Mouse (Mus musculus) forebrain, embryonic 14.5 days (tissue): ENCODE results near the gene Gm13090. TPM values are rescaled to one million over a fixed set of nuclear protein-coding genes. Genes with fewer than 3 reads are reported as not detected.
A peak's percentile ranks its signal among the peaks of the same experiment; 100 is the strongest.

ENCODE experiments used
- ATAC-seq: fragments of 200-750 bp; cut with Nextera tagmentation; 2 replicates; pipeline ENCODE4 v1.8.0; 2017; ENCODE audit warnings: mild to moderate bottlenecking, moderate library complexity
- DNase-seq: peaks from one replicate; pipeline ENCODE4 v3.0.0-alpha.2; 2015; ENCODE audit warnings: low spot score
- H3K27ac ChIP-seq: fragments of 300-500 bp; sonication (generic); 2 replicates; pipeline ENCODE4 v1.5.1; 2014; ENCODE audit warnings: low read depth, mild to moderate bottlenecking, control low read depth, low read length, moderate library complexity
- H3K27me3 ChIP-seq: fragments of 300-500 bp; sonication (generic); replicated peaks from 2 replicates; pipeline ENCODE4 v1.6.1; 2014; ENCODE audit warnings: low read length, control low read depth, mixed read lengths; ENCODE audit not compliant: control insufficient read depth, insufficient read depth
- H3K36me3 ChIP-seq: fragments of 300-500 bp; sonication (generic); 2 replicates; pipeline ENCODE4 v1.6.1; 2014; ENCODE audit warnings: low read length, control low read depth; ENCODE audit not compliant: control insufficient read depth, insufficient read depth
- H3K4me1 ChIP-seq: fragments of 300-500 bp; sonication (generic); 2 replicates; pipeline ENCODE4 v1.6.1; 2014; ENCODE audit warnings: antibody characterized with exemption, low read length, control low read depth; ENCODE audit not compliant: control insufficient read depth, insufficient read depth
- H3K4me2 ChIP-seq: fragments of 300-500 bp; sonication (generic); 2 replicates; pipeline ENCODE4 v1.6.1; 2014; ENCODE audit warnings: mild to moderate bottlenecking, control low read depth, low read length
- H3K4me3 ChIP-seq: fragments of 300-500 bp; sonication (generic); 2 replicates; pipeline ENCODE4 v1.5.1; 2014; ENCODE audit warnings: low read depth, low read length, control low read depth
- H3K9ac ChIP-seq: fragments of 300-500 bp; sonication (generic); 2 replicates; pipeline ENCODE4 v1.6.1; 2014; ENCODE audit warnings: mild to moderate bottlenecking, low read length, control low read depth, moderate library complexity
- H3K9me3 ChIP-seq: fragments of 300-500 bp; sonication (generic); replicated peaks from 2 replicates; pipeline ENCODE4 v1.6.1; 2016; ENCODE audit warnings: low read length, control low read depth, mixed read lengths; ENCODE audit not compliant: control insufficient read depth
- WGBS: fragments of 180-500 bp; shearing (Covaris S2); extraction: QIAGEN DNeasy Blood & Tissue Kit; methylation state at CpG from one replicate; pipeline ENCODE4 v1.1.7; 2014; 5-methylcytosine and 5-hydroxymethylcytosine counted together
- polyA plus RNA-seq: library from polyadenylated mRNA; unstranded; fragments of >200 nt; fragmentation: Nextera tagmentation; extraction: Ambion mirVana; gene quantifications from 2 replicates; pipeline ENCODE4 v1.2.1, GENCODE M21; 2014

The Gm13090 gene
- polyA plus RNA-seq, result 0.31 TPM in 1 of 2 replicates, not detected in the other

DNA sequence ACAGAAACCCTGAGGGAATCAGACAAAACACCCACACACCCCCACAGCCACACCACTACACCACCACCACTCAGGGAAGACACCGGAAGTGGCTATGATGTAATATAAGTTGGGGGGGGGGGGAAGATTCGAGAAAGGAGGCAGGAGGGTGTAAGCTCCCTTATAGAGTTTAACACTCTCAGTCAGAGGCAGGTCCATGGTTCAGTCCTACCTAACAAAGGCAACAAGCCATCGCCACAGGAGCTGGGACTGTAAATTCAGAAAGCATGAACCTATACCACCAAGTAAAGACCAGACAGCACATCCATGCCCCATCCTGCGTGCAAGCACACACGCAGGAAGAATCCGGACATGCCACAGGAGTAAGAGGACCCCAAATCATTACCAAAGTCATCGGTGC, at the start of gene Gm13090:
TSS of gene Gm13090 (plus strand) at position 301 of the 400 bp plus-strand sequence.
- Histone ChIP-seq H3K9ac (0 out of 2 replicates have a peak within 1 kb of the TSS, but pooled peaks have one; percentile 8), H3K9me3 (no peaks in the 10 kb centered on the region), H3K4me1 (0 out of 2 replicates have a peak, but pooled peaks cover 2% of the 10 kb centered on the region), H3K4me3 (no peak within 1 kb of the TSS), H3K4me2 (no peak within 1 kb of the TSS), H3K27me3 (no peaks in the 10 kb centered on the region), H3K36me3 (peaks cover 53% of the 10 kb centered on the region), H3K27ac (peak within 1 kb of the TSS; percentile 35; the same call in 1 of the 2 replicates)
- 87% methylated on average over 7 of the region's 7 CpGs for WGBS
- no peak for ATAC-seq
- no peak for DNase-seq

DNA sequence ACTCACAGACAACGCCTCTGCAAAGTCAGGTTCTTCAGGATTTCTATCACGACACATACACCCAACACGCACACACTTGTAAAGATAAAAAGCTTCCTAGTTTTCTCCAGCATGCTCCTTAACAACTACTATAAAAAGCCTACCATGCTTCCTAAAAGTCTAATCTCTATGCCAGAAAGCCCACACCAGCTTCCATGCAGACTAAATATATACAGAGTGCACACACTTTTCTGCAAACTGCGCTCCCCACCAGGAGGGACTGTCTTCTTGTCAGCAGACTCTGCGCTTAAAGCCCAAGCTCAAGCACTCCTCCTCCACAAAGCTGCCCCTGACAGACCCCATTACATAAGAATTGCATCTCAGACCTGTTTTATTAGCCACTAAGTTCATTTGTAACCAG, 47.9 kb upstream of the Gm13090 start:
- Histone ChIP-seq H3K4me2 (no peak overlapping the region), H3K36me3 (peaks cover 1% of the 10 kb centered on the region), H3K27ac (no peak overlapping the region), H3K27me3 (0 out of 2 replicates have a peak, but pooled peaks cover 2% of the 10 kb centered on the region), H3K4me3 (no peak overlapping the region), H3K9ac (no peak overlapping the region), H3K9me3 (no peaks in the 10 kb centered on the region), H3K4me1 (peaks cover 6% of the 10 kb centered on the region; the same call in 1 of the 2 replicates)
- ATAC-seq, result no peak
- 86% methylated on average over 5 of the region's 5 CpGs for WGBS
- DNase-seq, result no peak

DNA sequence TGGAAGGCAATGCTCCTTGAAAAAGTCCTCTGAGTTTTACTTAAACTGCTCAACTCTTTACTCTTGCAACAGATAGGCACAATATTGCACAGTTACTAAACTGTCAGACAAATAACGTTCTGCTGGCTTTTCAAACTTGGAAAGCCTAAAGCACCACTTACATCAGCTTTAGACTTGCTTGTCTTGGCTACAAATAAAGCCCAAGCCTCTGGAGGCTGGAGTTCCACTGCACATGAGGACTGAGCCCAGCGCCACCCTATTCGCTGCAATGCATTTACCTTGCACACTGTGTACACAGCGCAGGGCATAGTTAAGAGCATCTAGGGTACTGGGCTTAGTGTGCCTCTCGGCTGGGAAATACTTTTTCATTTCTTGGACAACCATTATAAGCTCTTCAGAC, 46.1 kb upstream of the Gm13090 start:
- no peak overlapping the region for H3K4me3 ChIP-seq
- no peak for ATAC-seq
- DNase-seq, result no peak
- H3K9ac ChIP-seq, result no peak overlapping the region
- peak overlapping the region; percentile 98 for H3K4me2 ChIP-seq
- 36% methylated on average over 5 of the region's 5 CpGs for WGBS
- no peaks in the 10 kb centered on the region for H3K9me3 ChIP-seq
- H3K36me3 ChIP-seq, result peaks cover 14% of the 10 kb centered on the region
- H3K4me1 ChIP-seq, result peaks cover 6% of the 10 kb centered on the region; the same call in 1 of the 2 replicates
- 0 out of 2 replicates have a peak, but pooled peaks cover 2% of the 10 kb centered on the region for H3K27me3 ChIP-seq
- no peak overlapping the region for H3K27ac ChIP-seq

DNA sequence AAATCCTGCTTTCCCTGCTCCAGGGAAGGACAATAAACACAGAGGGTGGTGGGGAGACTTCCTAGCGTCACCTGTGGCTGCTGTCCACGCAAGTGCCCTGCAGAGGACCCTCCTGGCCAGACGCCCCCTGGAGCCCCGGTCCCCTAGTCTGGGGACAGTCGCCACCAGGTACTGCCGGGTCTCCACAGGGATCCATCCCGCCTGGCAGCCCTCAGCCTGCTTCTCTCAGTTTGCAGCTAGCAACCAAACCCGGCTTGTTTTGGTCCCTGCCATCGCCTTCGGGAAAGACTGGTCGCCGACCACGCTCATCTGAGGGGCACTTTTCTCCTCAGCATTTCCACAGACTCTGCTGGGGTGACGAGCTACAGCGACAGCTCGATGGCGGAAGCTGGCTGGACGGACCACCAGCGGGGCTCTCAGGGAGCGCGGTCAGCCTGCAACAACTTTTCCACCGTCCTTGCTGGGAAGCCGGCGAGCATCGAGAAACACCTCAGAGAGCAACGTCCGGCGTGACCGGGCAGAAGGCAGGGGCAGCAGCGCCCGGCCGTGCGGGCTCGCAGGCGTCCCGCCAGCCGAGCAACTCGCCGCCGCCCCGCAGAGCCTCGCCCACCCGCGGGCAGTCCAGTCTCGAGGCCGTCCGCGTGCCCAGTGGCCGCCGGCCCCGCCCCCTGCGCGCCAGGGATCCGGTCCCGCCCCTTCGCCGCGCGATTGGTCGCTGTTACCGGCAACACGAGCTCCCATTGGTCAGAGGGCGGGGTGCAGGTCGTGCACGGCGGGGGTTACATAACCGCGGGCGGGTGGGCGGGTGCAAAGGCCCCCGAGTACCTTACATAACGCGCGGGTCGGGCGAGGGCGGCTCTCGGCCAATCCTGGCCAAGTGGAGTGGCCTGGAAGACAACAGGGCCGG, 45.1 kb upstream of the Gm13090 start, which contains the start of gene Per3:
TSS of gene Per3 (minus strand) at position 629 of the 907 bp plus-strand sequence.
- peak within 1 kb of the TSS; percentile 53 for H3K4me3 ChIP-seq
- H3K27me3 ChIP-seq, result 0 out of 2 replicates have a peak, but pooled peaks cover 2% of the 10 kb centered on the region
- H3K4me2 ChIP-seq, result peak within 1 kb of the TSS; percentile 98
- no peaks in the 10 kb centered on the region for H3K9me3 ChIP-seq
- under 1% methylated on average over 53 of the region's 79 CpGs for WGBS
- peak within 1 kb of the TSS; percentile 61 for H3K9ac ChIP-seq
- peak; percentile 98 for ATAC-seq
- peaks cover 6% of the 10 kb centered on the region; the same call in 1 of the 2 replicates for H3K4me1 ChIP-seq
- H3K36me3 ChIP-seq, result peaks cover 24% of the 10 kb centered on the region
- peak within 1 kb of the TSS; percentile 33; the same call in 1 of the 2 replicates for H3K27ac ChIP-seq
- peak; percentile 93 for DNase-seq

DNA sequence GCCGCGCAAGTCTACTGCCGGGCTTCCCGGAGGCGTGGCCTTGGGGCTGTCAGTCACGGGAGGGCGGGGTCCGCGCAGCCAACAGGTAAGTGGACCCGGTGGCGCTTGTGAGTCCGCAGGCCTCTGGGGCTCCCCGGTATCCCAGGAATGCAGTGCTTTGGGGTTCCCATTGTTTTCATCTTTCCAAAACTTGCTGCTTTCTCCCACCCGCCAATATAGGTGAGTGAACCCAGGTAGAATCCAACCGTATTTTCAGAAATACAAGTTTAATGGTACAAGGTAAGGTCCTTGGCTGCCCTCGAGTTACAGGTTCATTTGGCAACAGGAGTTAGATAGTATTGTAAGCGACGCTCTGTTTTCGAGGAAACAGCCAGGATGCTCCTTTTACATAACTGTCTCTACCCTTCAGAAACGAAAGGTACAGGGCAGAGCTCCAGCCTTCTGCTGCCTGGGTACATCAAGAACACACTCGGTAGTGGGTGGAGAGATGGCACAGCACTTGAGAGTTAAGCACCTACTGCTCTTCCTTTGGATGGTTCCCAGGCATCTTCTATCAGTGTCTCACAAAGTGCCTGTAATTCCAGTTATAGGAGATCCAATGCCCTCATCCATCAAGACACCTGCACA, 44.3 kb upstream of the Gm13090 start:
- no peak; the same call in 1 of the 2 replicates for ATAC-seq
- WGBS, result 5% methylated on average over 21 of the region's 21 CpGs
- peak overlapping the region; percentile 61; the same call in 1 of the 2 replicates for H3K9ac ChIP-seq
- H3K4me2 ChIP-seq, result peak overlapping the region; percentile 98
- H3K4me1 ChIP-seq, result peaks cover 6% of the 10 kb centered on the region; the same call in 1 of the 2 replicates
- 0 out of 2 replicates have a peak, but pooled peaks cover 2% of the 10 kb centered on the region for H3K27me3 ChIP-seq
- H3K27ac ChIP-seq, result no peak overlapping the region
- no peaks in the 10 kb centered on the region for H3K9me3 ChIP-seq
- DNase-seq, result no peak
- peaks cover 31% of the 10 kb centered on the region for H3K36me3 ChIP-seq
- peak overlapping the region; percentile 53 for H3K4me3 ChIP-seq

DNA sequence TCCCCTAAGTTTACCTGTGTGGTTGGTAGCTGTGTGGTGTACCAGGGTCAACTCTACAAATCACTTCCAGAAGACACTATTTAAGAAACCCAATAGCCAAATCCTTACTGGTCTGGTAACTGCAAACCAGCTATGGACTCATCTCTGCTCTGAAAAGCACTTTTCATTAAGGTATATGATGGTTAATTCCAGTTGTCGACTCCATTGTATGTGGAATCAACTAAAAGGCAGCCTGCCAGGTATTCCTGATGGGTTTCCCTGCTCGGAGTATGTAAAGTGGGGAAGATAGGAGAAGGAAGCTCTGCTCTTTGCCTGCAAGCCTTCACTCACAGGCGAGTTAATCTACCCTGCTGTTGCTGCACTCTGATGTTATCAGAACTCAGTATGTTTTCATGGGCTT, 42.8 kb upstream of the Gm13090 start:
- H3K27ac ChIP-seq, result no peak overlapping the region
- WGBS, result 88% methylated on average over 3 of the region's 3 CpGs

DNA sequence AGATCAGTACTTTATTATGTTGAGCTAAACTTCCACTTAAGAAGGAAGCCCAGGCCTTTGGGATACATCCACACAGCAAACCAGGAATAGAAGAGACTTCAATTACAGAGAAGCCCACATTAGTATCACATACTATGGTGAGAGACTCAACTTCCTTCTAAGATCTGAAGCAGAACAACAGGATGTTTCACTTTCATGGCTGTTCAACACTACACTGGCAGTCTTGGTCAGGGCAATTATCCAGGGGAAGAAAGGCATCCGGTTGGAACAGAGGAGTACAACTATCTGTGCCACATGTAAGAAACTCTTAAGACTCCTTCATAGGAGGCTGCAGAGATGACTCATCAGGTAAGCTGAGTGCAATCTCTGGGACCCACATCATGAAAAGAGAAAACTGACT, 38.2 kb upstream of the Gm13090 start:
- no peaks in the 10 kb centered on the region for H3K9me3 ChIP-seq
- no peak overlapping the region for H3K27ac ChIP-seq
- WGBS, result 90% methylated on average over 1 of the region's 1 CpGs
- peaks cover 71% of the 10 kb centered on the region for H3K36me3 ChIP-seq
- ATAC-seq (no peak), DNase-seq (no peak)
- H3K4me2 ChIP-seq, result no peak overlapping the region
- no peaks in the 10 kb centered on the region for H3K27me3 ChIP-seq
- 0 out of 2 replicates have a peak, but pooled peaks cover 2% of the 10 kb centered on the region for H3K4me1 ChIP-seq
- no peak overlapping the region for H3K9ac ChIP-seq
- H3K4me3 ChIP-seq, result no peak overlapping the region

More for the DNA sequence above, 42.8 kb upstream of the Gm13090 start:
- DNase-seq (no peak), ATAC-seq (no peak)
- Histone ChIP-seq H3K4me3 (no peak overlapping the region), H3K9me3 (no peaks in the 10 kb centered on the region), H3K9ac (no peak overlapping the region), H3K36me3 (peaks cover 43% of the 10 kb centered on the region), H3K4me2 (no peak overlapping the region), H3K27me3 (0 out of 2 replicates have a peak, but pooled peaks cover 2% of the 10 kb centered on the region), H3K4me1 (peaks cover 6% of the 10 kb centered on the region; the same call in 1 of the 2 replicates)

DNA sequence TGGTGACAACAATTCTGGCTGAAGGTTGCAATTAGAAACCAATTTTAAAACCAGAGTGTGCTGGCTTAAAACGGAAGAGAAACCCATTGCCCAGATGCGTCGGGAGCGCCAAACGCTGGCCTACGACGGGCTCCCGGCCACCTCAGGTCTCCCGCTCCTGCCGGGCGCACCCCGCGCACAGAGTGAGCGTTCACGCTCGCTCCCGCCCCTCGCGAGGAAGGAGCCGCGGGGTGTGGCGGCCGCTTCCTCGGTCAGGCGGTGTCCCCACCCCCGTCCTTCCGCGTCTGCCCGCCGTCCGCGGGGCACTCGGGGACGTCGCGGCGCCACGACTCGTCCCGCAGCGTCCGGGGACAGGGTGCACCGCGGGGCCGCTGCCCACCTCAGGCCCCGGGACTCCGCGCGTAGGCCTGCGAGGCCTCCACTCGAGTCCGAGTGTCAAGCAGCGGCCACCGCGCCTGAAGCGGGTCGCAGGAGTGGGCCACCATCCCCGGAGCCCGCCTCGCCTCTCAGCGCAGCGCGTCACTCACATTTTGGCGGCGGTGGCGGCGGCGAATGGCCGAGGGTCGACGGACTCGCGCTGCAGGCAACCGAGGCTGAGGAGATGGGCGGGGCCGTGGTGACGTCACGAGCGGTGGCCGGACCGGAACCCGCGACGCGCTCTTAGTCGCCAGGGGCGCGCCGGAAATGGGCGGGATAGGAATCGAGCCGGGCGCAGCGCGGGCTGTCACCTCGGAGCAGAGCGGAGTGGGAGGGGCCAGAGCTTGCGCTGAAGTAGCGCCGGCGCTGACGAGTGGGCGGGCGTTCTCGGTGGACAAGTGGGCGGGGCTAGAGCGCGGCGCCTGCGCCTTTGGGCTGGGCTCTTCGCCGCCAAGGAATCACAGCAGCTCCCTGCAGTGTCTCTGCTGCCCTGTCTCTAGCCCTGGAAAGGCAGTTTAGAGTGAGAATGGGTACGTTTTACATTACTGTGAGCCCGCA, 31.7 kb upstream of the Gm13090 start, which contains the start of gene Vamp3:
TSS of gene Vamp3 (minus strand) at position 617 of the 975 bp plus-strand sequence.
- no peaks in the 10 kb centered on the region for H3K9me3 ChIP-seq
- WGBS, result under 1% methylated on average over 103 of the region's 114 CpGs
- H3K36me3 ChIP-seq, result peaks cover 34% of the 10 kb centered on the region
- H3K27me3 ChIP-seq, result no peaks in the 10 kb centered on the region
- DNase-seq (peak; percentile 99), ATAC-seq (peak; percentile 99)
- peak within 1 kb of the TSS; percentile 88 for H3K9ac ChIP-seq
- H3K4me3 ChIP-seq, result peak within 1 kb of the TSS; percentile 79
- peak within 1 kb of the TSS; percentile 91 for H3K27ac ChIP-seq
- H3K4me2 ChIP-seq, result peak within 1 kb of the TSS; percentile 77
- peaks cover 7% of the 10 kb centered on the region; the same call in 1 of the 2 replicates for H3K4me1 ChIP-seq
